Mouse (Mus musculus): ENCODE measurements around the gene Rnase10. TPM values are rescaled to one million over a fixed set of nuclear protein-coding genes. Genes with fewer than 3 reads are reported as not detected.
"Not testable (repeated sequence)": the region's sequence is repeated elsewhere in the genome, so short reads cannot be mapped to it uniquely, and the experiment has no call there.

Gene Rnase10
- polyA plus RNA-seq (2016; fragmentation: Nextera tagmentation; extraction: Ambion mirVana), result not detected in 2 replicates

DNA sequence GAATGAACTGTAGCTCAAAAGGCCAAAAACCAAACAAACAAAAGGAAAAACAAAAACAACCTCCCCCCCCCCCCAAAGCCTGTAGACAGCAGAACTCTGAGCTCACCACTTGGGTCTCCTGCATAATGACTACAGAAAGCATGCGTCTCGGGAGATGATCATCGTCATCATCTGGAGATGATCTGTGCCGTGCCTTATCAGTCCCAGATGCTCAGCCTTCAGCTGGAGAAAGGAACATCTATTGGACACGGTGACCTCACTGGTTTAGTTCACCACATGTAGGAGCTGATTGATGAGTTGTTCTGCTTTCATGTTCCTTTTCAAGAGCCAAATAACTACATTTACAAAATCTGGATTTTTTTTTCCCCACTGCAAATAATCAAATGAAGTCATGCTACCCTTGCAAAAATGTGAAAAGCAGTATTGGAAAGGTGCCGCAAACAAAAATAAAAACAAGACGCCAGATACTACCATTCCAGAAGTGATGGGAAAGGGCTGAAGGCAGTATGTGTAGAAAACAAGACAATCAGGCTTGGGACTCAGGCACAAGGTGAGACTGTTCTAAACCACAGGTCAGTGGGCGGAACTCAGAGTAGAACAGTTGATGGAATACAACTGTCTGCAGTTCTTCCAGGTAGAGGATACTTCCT, at the start of gene Rnase10:
TSS of gene Rnase10 (plus strand) at position 600 of the 650 bp plus-strand sequence.
- no peak for ATAC-seq (ENCODE audit: insufficient number of reproducible peaks, insufficient read depth, low FRiP score, low TSS enrichment, low read depth)
- Histone ChIP-seq H3K4me2 (no peak within 1 kb of the TSS), H3K27ac (no peak within 1 kb of the TSS), H3K4me3 (replicated peaks) (no peak within 1 kb of the TSS), H3K9me3 (0 out of 2 replicates have a peak, but pooled peaks cover 6% of the 10 kb centered on the region), H3K9ac (replicated peaks) (no peak within 1 kb of the TSS), H3K36me3 (no peaks in the 10 kb centered on the region), H3K27me3 (no peaks in the 10 kb centered on the region), H3K4me1 (replicated peaks) (no peaks in the 10 kb centered on the region)
- WGBS, result 58% methylated on average over 8 of the region's 8 CpGs

DNA sequence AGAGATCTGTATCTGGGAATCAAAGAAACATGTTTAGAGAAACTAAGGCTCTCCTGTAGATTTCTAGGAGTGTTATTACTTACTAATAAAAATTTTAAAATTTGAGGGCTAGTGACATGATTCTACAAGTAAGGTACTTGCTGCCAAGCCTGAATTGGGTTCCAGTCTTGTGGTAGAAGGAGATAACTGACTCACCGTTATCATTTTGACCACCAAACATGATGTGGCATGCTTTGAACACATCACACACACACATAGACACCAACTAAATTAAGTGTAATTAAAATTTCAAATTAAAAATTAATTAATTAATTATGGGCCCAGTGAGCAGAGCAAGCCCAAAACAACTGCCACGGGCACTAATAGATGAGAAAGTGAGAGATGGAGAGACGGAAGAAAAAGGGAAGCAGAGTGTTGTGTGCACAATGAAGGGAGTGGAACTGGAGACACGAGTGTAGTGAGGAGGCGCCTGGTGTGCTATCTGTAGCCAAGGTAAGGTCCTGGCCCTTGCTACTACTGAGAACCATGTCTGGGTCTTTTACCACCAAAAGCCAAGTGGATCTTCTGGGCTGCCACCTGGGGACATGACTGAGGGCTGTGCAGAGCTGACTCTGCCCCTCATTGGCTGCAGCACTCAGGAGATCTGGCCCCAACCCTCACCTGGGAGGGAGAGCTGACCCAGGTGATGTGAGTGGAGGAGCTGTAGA, 49.1 kb upstream of the Rnase10 start:
- WGBS, result 94% methylated on average over 5 of the region's 5 CpGs
- not testable (repeated sequence) for ATAC-seq (ENCODE audit: insufficient number of reproducible peaks, insufficient read depth, low FRiP score, low TSS enrichment, low read depth); H3K36me3 ChIP-seq; H3K4me1 ChIP-seq (replicated peaks); H3K4me2 ChIP-seq; H3K4me3 ChIP-seq (replicated peaks); H3K27ac ChIP-seq; H3K27me3 ChIP-seq; H3K9me3 ChIP-seq; H3K9ac ChIP-seq (replicated peaks)

DNA sequence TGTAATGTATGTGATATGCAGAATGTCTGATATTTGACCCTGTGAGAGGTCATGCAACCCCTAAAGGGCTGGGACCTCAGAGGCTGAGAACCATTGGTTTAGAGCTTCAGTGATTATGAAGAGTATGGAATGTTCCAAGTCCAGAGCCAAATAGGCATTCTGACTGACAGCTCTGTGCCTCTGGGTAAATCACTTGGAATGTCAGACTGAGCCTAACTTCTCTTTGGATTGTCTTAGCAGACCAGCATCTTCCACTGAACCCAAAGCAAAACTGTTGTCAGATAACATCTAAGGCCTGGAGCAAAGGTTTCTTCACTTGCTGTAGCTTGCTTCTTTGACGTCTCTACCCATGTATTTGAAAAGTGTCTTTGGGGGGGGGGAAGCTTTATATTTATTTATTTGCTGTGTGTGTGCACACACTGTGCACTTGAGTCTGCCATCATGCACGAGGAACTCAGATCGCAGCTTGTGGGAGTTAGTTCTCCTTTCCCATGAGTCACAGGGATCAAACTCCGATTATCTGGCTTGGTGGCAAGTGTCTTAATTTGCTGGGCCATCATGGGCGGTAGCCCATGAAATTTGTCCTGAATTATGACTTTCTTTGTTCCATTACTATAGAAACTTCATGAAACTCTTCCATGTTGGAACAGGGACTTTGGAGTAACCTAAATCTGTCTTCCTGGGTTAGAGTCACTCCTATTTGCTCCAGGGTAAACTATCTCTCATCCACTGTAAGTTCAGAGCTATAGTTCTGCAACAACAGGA, 39.2 kb upstream of the Rnase10 start:
- 83% methylated on average over 5 of the region's 5 CpGs for WGBS
- Histone ChIP-seq H3K27me3 (no peaks in the 10 kb centered on the region), H3K4me3 (replicated peaks) (no peak overlapping the region), H3K36me3 (no peaks in the 10 kb centered on the region), H3K9me3 (no peaks in the 10 kb centered on the region), H3K27ac (no peak overlapping the region), H3K4me1 (replicated peaks) (peaks cover 6% of the 10 kb centered on the region), H3K4me2 (no peak overlapping the region), H3K9ac (replicated peaks) (no peak overlapping the region)
- no peak for ATAC-seq (ENCODE audit: insufficient number of reproducible peaks, insufficient read depth, low FRiP score, low TSS enrichment, low read depth)

DNA sequence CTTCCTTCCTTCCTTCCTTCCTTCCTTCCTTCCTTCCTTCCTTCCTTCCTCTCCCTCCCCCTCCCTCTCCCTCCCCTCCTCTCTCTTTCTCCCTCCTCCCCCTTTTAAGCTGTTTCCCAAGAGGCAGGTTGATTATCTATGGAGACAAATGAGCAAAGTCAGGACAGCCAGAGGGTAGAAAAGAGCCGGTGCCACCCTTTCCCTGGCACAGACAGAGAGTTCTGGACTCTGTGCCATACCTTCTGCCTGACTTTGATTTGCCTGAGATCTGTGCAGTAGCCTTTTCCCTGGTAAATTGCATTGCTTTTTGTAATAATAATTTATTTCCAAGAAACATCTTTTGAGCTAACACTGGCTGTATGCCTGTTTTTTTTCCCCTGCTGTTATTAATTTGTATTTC, 38.5 kb upstream of the Rnase10 start:
- H3K36me3 ChIP-seq, result no peaks in the 10 kb centered on the region
- no peak overlapping the region for H3K4me3 ChIP-seq (replicated peaks)
- ATAC-seq (ENCODE audit: insufficient number of reproducible peaks, insufficient read depth, low FRiP score, low TSS enrichment, low read depth), result no peak
- no peak overlapping the region for H3K4me2 ChIP-seq
- 24% methylated on average over 1 of the region's 1 CpGs for WGBS
- H3K9ac ChIP-seq (replicated peaks), result no peak overlapping the region
- no peak overlapping the region for H3K27ac ChIP-seq
- H3K27me3 ChIP-seq, result no peaks in the 10 kb centered on the region
- peaks cover 6% of the 10 kb centered on the region for H3K4me1 ChIP-seq (replicated peaks)
- no peaks in the 10 kb centered on the region for H3K9me3 ChIP-seq

DNA sequence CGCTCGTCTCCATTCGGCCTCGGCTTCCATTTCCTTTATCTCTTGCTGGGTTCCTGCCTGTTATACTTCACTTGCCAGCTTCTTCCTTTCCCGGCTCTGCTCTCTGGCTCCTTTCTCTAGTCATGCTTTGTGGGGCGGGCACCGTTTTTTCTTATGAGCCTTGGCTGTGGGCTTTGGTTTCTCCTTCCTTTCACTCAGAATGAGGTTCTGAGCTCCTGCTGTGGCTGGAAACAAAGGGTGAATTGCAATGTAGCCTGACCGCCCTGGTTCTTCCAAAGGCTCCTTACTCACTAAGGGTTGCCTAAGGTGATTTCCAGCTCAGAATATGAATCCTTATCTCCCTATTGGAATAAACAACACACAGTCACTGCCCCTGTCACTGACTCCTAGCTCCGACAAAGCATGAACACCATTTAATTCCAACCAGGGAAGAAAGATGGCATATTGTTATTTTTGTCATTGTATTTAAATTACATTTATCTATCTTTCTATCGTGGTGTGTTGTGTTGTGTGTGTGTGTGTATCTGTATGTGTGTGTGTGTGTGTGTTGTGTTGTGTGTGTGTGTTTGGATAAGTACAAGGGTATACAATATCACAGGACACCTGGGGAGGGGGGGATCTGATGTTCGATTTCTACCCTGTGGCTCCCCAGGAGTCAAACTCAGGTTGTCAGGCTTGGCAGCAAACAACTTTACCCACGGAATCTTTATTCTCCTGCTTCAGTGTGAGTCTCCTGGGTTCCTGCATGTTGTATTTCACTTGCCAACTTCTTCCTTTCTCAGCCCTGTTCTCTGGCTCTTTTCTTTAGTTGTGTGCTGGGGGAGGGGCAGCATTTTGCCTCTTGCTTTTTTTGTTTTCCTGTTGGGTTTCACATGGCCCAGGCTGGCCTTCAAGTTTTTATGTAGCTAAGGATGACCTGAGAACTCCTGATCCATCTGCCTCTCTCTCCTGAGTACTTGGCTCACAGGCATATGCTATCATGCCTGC, 37.7 kb upstream of the Rnase10 start:
- no peak overlapping the region for H3K27ac ChIP-seq
- H3K4me3 ChIP-seq (replicated peaks), result no peak overlapping the region

DNA sequence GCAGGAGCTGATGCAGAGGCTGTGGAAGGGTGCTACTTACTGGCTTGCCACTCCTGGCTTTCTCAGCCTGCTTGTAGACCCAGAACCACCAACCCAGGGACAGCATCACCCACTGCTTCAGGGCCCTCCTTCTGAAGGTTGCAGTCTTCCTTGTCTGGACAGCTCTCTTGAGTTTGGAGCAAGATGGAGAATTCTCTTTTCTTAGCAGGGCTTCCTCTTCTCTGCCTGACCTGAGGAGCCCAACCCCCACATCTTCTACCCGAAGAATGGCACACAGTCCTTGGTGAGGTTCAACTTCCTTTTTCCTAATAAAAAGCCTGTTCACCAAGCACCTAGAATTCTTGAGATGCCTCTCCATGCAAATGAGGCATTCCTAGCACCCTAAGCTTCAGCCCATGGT, 36.7 kb upstream of the Rnase10 start:
- no peaks in the 10 kb centered on the region for H3K36me3 ChIP-seq
- no peaks in the 10 kb centered on the region for H3K9me3 ChIP-seq
- no peak overlapping the region for H3K4me3 ChIP-seq (replicated peaks)
- ATAC-seq (ENCODE audit: insufficient number of reproducible peaks, insufficient read depth, low FRiP score, low TSS enrichment, low read depth), result no peak
- no peak overlapping the region for H3K9ac ChIP-seq (replicated peaks)
- WGBS, result 82% methylated on average over 1 of the region's 1 CpGs
- no peak overlapping the region for H3K4me2 ChIP-seq
- peaks cover 6% of the 10 kb centered on the region for H3K4me1 ChIP-seq (replicated peaks)
- no peak overlapping the region for H3K27ac ChIP-seq
- no peaks in the 10 kb centered on the region for H3K27me3 ChIP-seq

More for the DNA sequence above, 37.7 kb upstream of the Rnase10 start:
- H3K9me3 ChIP-seq, result no peaks in the 10 kb centered on the region
- H3K36me3 ChIP-seq, result no peaks in the 10 kb centered on the region
- H3K27me3 ChIP-seq, result no peaks in the 10 kb centered on the region
- WGBS, result 49% methylated on average over 12 of the region's 12 CpGs
- H3K4me2 ChIP-seq, result no peak overlapping the region
- H3K9ac ChIP-seq (replicated peaks), result no peak overlapping the region
- peaks cover 6% of the 10 kb centered on the region for H3K4me1 ChIP-seq (replicated peaks)
- ATAC-seq (ENCODE audit: insufficient number of reproducible peaks, insufficient read depth, low FRiP score, low TSS enrichment, low read depth), result no peak

DNA sequence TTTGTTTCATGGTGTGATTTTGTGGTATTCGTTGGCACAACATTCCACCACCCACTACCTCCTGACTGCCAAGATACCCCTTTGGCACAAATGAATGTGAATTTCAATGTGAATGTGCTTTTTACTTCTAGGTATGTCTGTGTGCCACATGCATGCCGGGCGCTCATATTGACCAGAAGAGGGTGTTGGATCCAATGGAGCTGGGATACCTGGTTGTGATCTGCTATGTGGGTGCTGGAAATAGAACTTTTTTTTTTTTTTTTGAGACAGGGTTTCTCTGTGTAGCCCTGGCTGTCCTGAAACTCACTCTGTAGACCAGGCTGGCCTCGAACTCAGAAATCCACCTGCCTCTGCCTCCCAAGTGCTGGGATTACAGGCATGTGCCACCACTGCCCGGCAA, 34.5 kb upstream of the Rnase10 start:
- H3K4me3 ChIP-seq (replicated peaks); H3K4me2 ChIP-seq; H3K27ac ChIP-seq; H3K36me3 ChIP-seq; H3K9ac ChIP-seq (replicated peaks); H3K27me3 ChIP-seq; ATAC-seq (ENCODE audit: insufficient number of reproducible peaks, insufficient read depth, low FRiP score, low TSS enrichment, low read depth); H3K9me3 ChIP-seq: not testable (repeated sequence)
- WGBS, result 83% methylated on average over 5 of the region's 5 CpGs
- peaks cover 12% of the 10 kb centered on the region for H3K4me1 ChIP-seq (replicated peaks)

DNA sequence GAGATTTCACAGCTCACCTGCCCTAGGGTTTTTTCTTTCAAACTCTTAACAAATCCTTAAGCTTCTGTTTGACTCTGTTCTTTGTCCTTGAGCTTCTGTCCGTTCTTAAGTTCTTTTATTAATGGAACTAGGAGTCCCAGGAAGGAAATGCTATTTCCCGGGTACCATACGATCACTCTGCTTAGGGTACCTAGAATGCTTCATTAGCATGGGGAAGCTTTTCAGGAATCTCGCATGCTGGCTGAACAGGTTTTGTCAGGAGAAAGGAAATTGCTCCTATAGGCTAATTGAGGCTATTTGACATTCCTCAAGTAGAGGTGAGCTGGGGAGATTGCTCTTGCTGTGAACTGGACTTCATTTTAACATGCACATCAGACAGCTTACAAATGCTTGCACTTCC, 33.9 kb upstream of the Rnase10 start:
- no peaks in the 10 kb centered on the region for H3K9me3 ChIP-seq
- no peaks in the 10 kb centered on the region for H3K27me3 ChIP-seq
- no peak overlapping the region for H3K27ac ChIP-seq
- H3K4me3 ChIP-seq (replicated peaks), result no peak overlapping the region
- ATAC-seq (ENCODE audit: insufficient number of reproducible peaks, insufficient read depth, low FRiP score, low TSS enrichment, low read depth), result no peak
- WGBS, result 46% methylated on average over 4 of the region's 4 CpGs
- H3K9ac ChIP-seq (replicated peaks), result no peak overlapping the region
- peaks cover 12% of the 10 kb centered on the region for H3K4me1 ChIP-seq (replicated peaks)
- H3K4me2 ChIP-seq, result no peak overlapping the region
- no peaks in the 10 kb centered on the region for H3K36me3 ChIP-seq

DNA sequence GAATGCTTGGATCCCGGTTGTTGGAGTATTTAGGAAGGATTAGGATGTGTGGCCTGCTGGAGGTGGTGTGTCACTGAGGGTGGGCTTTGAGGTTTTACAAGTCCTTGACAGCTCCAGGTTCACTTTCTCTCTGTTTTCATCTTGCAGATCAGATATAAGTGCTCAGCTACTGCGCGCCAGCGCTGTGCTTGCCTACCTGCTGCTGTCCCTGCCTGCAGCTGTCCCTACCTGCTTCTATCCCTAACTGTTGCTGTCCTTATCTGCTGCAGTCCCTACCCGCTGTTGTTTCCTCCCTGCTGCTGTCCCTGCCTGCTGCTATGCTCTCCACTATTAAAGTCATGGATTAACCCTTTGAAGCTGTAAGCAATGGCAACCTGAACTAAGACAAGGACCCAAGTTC, 32.5 kb upstream of the Rnase10 start:
- 57% methylated on average over 5 of the region's 5 CpGs for WGBS
- no peaks in the 10 kb centered on the region for H3K36me3 ChIP-seq
- H3K27me3 ChIP-seq, result no peaks in the 10 kb centered on the region
- no peak overlapping the region for H3K9ac ChIP-seq (replicated peaks)
- no peaks in the 10 kb centered on the region for H3K9me3 ChIP-seq
- no peak overlapping the region for H3K27ac ChIP-seq
- H3K4me3 ChIP-seq (replicated peaks), result no peak overlapping the region
- no peak overlapping the region for H3K4me2 ChIP-seq
- no peak for ATAC-seq (ENCODE audit: insufficient number of reproducible peaks, insufficient read depth, low FRiP score, low TSS enrichment, low read depth)
- peaks cover 12% of the 10 kb centered on the region for H3K4me1 ChIP-seq (replicated peaks)

DNA sequence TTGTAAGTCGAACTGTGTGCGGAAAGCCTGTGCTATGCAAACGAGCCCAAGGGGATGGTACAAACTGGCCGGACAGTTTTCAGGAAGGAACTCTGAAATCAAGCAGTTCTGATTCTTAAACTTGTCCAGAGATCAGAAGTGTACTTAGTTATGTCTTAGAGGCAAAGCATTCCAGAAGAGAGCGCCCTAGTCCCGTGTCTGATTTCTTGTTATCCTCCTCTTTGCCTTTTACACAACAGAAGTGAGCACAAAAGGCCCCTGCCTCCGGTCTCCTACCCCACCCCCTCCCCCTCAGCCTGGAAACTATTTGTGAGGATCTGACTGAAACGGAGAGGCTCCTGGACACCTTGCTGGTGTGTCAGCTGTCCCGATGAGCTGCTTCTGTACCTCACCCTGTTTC, 30.9 kb upstream of the Rnase10 start:
- Histone ChIP-seq H3K27me3 (no peaks in the 10 kb centered on the region), H3K9me3 (no peaks in the 10 kb centered on the region), H3K4me1 (replicated peaks) (0 out of 2 replicates have a peak, but pooled peaks cover 6% of the 10 kb centered on the region), H3K4me3 (replicated peaks) (no peak overlapping the region), H3K4me2 (no peak overlapping the region), H3K9ac (replicated peaks) (no peak overlapping the region), H3K36me3 (no peaks in the 10 kb centered on the region), H3K27ac (no peak overlapping the region)
- no peak for ATAC-seq (ENCODE audit: insufficient number of reproducible peaks, insufficient read depth, low FRiP score, low TSS enrichment, low read depth)
- 34% methylated on average over 9 of the region's 9 CpGs for WGBS
